Mouse (Mus musculus) adrenal gland, adult 2 months (tissue): ENCODE measurements around the gene Elovl6. TPM values are rescaled to one million over a fixed set of nuclear protein-coding genes. Genes with fewer than 3 reads are reported as not detected.

Experiments used
- DNase-seq: peaks from one replicate; pipeline ENCODE4 v3.0.0; 2021
- polyA plus RNA-seq: library from polyadenylated mRNA; depleted of rRNA; stranded (reverse); fragments of >200 nt; gene quantifications from 2 replicates; pipeline ENCODE4 v1.2.3, GENCODE M21; 2012
- total RNA-seq, 2 experiments: library from RNA; stranded (reverse); gene quantifications; 2 replicates each; pipeline ENCODE4 v1.2.3; 2021

The Elovl6 gene
- total and polyA plus RNA-seq, 3 experiments, result 59.0 to 111 (median 96.0) TPM

- DNase-seq, result no peak
These were observed 9.3 kb downstream of the Elovl6 start for GRCm38 (mm10) chr3:129541456-129541855.

- DNase-seq, result no peak
These were observed 11.2 kb downstream of the Elovl6 start for GRCm38 (mm10) chr3:129543376-129543775.

GRCm38 (mm10) chr3:129544217-129544616, 12.1 kb downstream of the Elovl6 start:
- no peak for DNase-seq

- no peak for DNase-seq
These were observed 13.1 kb downstream of the Elovl6 start for GRCm38 (mm10) chr3:129545228-129545627.

- no peak for DNase-seq
These were observed 13.6 kb downstream of the Elovl6 start for GRCm38 (mm10) chr3:129545801-129546200.

- no peak for DNase-seq
These were observed 15.8 kb downstream of the Elovl6 start for GRCm38 (mm10) chr3:129547837-129548435.

- no peak for DNase-seq
These were observed 16.6 kb downstream of the Elovl6 start for GRCm38 (mm10) chr3:129548760-129549159.

- DNase-seq, result peak; percentile 19
These were observed 17.4 kb downstream of the Elovl6 start for GRCm38 (mm10) chr3:129549546-129549945.

- no peak for DNase-seq
These were observed 19.6 kb downstream of the Elovl6 start for GRCm38 (mm10) chr3:129551581-129552290.

- DNase-seq, result no peak
These were observed 20.2 kb downstream of the Elovl6 start for GRCm38 (mm10) chr3:129552370-129552769.

GRCm38 (mm10) chr3:129553173-129553572, 21.0 kb downstream of the Elovl6 start:
- no peak for DNase-seq

- DNase-seq, result no peak
These were observed 21.5 kb downstream of the Elovl6 start for GRCm38 (mm10) chr3:129553661-129554060.

- no peak for DNase-seq
These were observed 22.3 kb downstream of the Elovl6 start for GRCm38 (mm10) chr3:129554436-129554835.

- DNase-seq, result no peak
These were observed 24.9 kb downstream of the Elovl6 start for GRCm38 (mm10) chr3:129557048-129557447.

GRCm38 (mm10) chr3:129557566-129557965, 25.4 kb downstream of the Elovl6 start:
- no peak for DNase-seq

- DNase-seq, result no peak
These were observed 26.1 kb downstream of the Elovl6 start for GRCm38 (mm10) chr3:129558016-129558955.

GRCm38 (mm10) chr3:129560068-129560467, 27.9 kb downstream of the Elovl6 start:
- DNase-seq, result no peak

- no peak for DNase-seq
These were observed 28.9 kb downstream of the Elovl6 start for GRCm38 (mm10) chr3:129561011-129561410.

GRCm38 (mm10) chr3:129561853-129562252, 29.7 kb downstream of the Elovl6 start:
- DNase-seq, result no peak

- DNase-seq, result no peak
These were observed 30.3 kb downstream of the Elovl6 start for GRCm38 (mm10) chr3:129562411-129562810.

GRCm38 (mm10) chr3:129563807-129564206, 31.7 kb downstream of the Elovl6 start:
- DNase-seq, result no peak

- no peak for DNase-seq
These were observed 32.7 kb downstream of the Elovl6 start for GRCm38 (mm10) chr3:129564852-129565251.

- peak; percentile 29 for DNase-seq
These were observed 33.3 kb downstream of the Elovl6 start for GRCm38 (mm10) chr3:129565458-129565857.
